Mouse (Mus musculus): ENCODE measurements around the gene Psmd8. TPM values are rescaled to one million over a fixed set of nuclear protein-coding genes. Genes with fewer than 3 reads are reported as not detected.

Psmd8 gene
- polyA plus RNA-seq, 1 experiment = 388 TPM

DNA sequence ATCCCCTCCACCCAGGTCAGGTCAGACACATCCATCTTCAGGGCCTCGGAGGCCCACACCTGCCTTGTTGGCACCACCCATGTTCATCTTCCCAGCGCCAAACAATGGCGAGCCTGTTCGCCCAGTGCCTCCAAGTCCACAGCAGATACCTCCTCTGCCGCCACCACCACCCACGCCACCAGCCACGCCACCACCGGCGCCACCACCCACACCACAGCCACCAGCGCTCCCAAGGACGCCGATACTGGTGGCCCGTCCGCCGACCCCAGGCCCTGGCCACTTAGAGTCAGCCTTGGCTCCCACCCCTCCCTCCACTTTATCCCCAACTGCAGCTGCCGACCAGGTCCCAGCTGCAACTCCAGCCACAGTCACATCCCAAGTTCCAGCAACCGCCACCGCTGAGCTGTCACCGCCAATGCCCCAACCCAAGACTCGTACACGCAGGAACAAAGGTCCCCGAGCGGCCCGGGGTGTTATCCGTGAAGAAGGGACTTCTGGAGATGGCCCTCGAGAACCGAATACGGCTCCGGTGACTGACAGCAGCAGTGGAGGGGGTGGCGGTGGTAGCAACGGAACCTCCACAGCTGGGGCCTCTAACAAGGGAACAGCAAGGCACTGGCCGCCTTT is 8.0 kb downstream of the Psmd8 start:
- H3K4me3 ChIP-seq (ENCODE audit: insufficient read depth, poor library complexity, severe bottlenecking) = no peak overlapping the region
- no peaks in the 10 kb centered on the region for H3K27me3 ChIP-seq (ENCODE audit: control insufficient read depth, insufficient read depth, insufficient read length)
- TF ChIP-seq USF1 (IDR thresholded peaks at IDR 0.05; ENCODE audit: low read depth) = no peak
- no peak overlapping the region for H3ac ChIP-seq (ENCODE audit: control insufficient read depth, insufficient read length, low read depth)
- peaks cover 20% of the 10 kb centered on the region for H3K79me2 ChIP-seq (ENCODE audit: control insufficient read depth, insufficient read depth)
- H3K36me3 ChIP-seq (ENCODE audit: control insufficient read depth, insufficient read depth) = peaks cover 34% of the 10 kb centered on the region
- H3K79me3 ChIP-seq (ENCODE audit: low read depth) = peaks cover 8% of the 10 kb centered on the region

DNA sequence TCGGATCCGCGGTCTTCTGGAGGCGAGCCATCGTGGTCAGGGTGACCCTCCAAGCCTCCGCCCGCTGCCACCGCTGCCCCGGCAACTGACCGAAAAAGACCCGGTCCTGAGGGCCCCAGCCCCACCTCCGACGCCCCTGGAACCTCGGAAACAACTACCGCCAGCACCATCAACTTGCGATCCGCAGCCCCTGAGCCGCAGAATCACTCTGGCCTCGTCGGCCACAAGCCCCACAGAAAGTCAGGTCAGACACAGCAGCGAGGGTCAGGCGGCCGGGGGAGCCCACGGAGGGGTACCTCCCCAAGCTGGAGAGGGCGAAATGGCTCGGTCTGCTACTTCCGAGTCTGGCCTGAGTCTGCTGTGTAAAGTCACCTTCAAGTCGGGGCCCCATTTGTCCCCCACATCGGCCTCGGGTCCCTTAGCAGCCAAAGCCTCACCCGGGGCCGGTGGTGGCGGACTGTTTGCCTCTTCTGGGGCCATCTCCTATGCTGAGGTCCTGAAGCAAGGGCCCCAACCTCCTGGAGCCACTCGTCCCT is 8.9 kb downstream of the Psmd8 start:
- Histone ChIP-seq H3K36me3 (ENCODE audit: control insufficient read depth, insufficient read depth) (peaks cover 26% of the 10 kb centered on the region), H3K79me3 (ENCODE audit: low read depth) (no peaks in the 10 kb centered on the region), H3ac (ENCODE audit: control insufficient read depth, insufficient read length, low read depth) (peak overlapping the region; percentile 38), H3K4me3 (ENCODE audit: insufficient read depth, poor library complexity, severe bottlenecking) (no peak overlapping the region), H3K79me2 (ENCODE audit: control insufficient read depth, insufficient read depth) (peaks cover 12% of the 10 kb centered on the region), H3K27me3 (ENCODE audit: control insufficient read depth, insufficient read depth, insufficient read length) (no peaks in the 10 kb centered on the region)
- TF ChIP-seq MYOD1 (IDR thresholded peaks at IDR 0.05; ENCODE audit: control insufficient read depth, insufficient read length, low read depth) = no peak
- no peak for TF ChIP-seq MYOG (IDR thresholded peaks at IDR 0.05; ENCODE audit: control insufficient read depth, extremely low read depth, insufficient read length)
- TF ChIP-seq FOSL1 (IDR thresholded peaks at IDR 0.05; ENCODE audit: insufficient read depth, low read length, poor library complexity, severe bottlenecking) = no peak
- TF ChIP-seq USF1 (IDR thresholded peaks at IDR 0.05; ENCODE audit: low read depth) = no peak
- TF ChIP-seq CEBPB (IDR thresholded peaks at IDR 0.05; ENCODE audit: low read depth) = no peak
- no peak for TF ChIP-seq MAX (IDR thresholded peaks at IDR 0.05)
- no peak for TF ChIP-seq CTCF (IDR thresholded peaks at IDR 0.05; ENCODE audit: control insufficient read depth, insufficient read depth, insufficient read length)

DNA sequence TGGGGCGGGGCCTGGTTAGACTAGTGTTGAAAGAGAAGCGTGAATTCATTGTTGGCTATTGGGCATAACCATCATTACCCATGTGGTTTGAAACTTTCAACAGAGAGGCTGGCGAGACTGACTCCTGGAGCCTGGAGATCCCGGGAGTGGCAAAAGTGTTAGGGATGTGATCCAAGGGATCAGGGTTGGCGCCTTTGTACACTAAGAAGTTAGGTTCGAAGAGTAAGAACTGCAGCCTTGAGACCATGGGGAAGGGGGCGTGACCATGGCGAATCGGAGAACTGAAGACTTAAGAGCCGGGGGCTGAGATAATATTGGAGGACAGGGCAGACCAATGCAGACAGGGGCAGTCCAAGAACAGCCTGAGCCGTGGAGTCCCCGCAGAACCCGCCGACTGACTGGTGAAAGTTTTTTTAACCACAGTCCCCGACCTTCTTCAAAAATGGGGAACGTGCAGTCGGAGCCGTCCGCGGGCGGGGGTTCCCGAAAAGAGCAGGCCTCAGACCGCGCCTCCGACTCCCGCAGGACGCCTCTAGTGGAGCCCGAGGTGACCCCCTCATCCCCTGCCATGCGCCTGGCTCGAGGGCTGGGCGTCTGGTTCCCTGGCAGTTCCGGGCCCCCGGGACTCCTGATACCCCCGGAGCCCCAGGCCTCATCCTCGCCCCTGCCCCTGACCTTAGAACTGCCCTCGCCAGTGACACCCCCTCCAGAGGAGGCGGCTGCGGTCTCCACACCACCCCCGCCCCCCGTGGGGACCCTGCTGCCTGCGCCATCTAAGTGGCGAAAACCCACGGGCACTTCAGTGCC is 9.5 kb downstream of the Psmd8 start:
- Histone ChIP-seq H3K79me2 (ENCODE audit: control insufficient read depth, insufficient read depth) (peaks cover 5% of the 10 kb centered on the region), H3K36me3 (ENCODE audit: control insufficient read depth, insufficient read depth) (peaks cover 20% of the 10 kb centered on the region), H3K27me3 (ENCODE audit: control insufficient read depth, insufficient read depth, insufficient read length) (no peaks in the 10 kb centered on the region), H3K4me3 (ENCODE audit: insufficient read depth, poor library complexity, severe bottlenecking) (peak overlapping the region; percentile 44), H3ac (ENCODE audit: control insufficient read depth, insufficient read length, low read depth) (peak overlapping the region; percentile 38), H3K79me3 (ENCODE audit: low read depth) (no peaks in the 10 kb centered on the region)
- TF ChIP-seq FOSL1 (IDR thresholded peaks at IDR 0.05; ENCODE audit: insufficient read depth, low read length, poor library complexity, severe bottlenecking) (no peak), MAX (IDR thresholded peaks at IDR 0.05) (no peak), USF1 (IDR thresholded peaks at IDR 0.05; ENCODE audit: low read depth) (no peak), MYOD1 (IDR thresholded peaks at IDR 0.05; ENCODE audit: control insufficient read depth, insufficient read length, low read depth) (no peak), CEBPB (IDR thresholded peaks at IDR 0.05; ENCODE audit: low read depth) (no peak), CTCF (IDR thresholded peaks at IDR 0.05; ENCODE audit: control insufficient read depth, insufficient read depth, insufficient read length) (no peak), MYOG (IDR thresholded peaks at IDR 0.05; ENCODE audit: control insufficient read depth, extremely low read depth, insufficient read length) (no peak)

DNA sequence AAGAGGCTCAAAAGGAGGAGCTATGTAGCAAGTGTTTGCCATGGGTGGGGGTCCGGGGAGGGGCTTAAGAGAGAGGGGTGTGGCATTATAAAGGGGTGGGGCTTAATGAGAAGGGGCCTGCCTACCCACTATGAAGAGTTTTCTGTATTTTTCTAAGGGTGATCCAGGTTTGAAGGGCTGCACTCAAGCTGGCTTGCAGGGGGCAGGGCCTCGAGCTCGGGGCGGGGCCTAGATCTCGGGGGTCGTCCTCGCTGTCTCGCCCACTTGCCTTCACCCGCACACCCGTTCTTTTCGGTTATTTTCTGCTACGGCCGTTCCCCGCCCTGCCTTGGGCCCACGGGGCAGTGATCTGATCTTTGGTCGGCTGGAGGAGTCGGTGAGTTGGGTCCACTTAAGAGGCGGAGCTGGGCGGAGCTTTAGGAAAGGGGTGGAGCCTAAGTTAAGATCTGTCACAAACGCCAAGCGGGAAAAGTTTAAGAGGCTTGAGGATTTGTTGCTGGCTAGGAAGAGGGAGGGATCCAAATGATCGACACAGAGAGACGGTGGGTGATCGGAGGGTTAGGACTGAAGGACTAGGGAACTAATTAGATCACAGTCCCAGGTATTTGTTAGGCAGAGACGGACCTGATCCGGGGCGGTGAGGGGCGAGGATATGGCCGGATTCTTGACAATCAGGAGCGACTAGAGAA is 10.3 kb downstream of the Psmd8 start, which contains the start of the genes Ggn and Spred3:
TSS of gene Ggn (plus strand) at position 145 of the 689 bp plus-strand sequence.
TSS of gene Spred3 (minus strand) at position 346 of the 689 bp plus-strand sequence.
- Histone ChIP-seq H3K79me2 (ENCODE audit: control insufficient read depth, insufficient read depth) (no peaks in the 10 kb centered on the region), H3K36me3 (ENCODE audit: control insufficient read depth, insufficient read depth) (peaks cover 12% of the 10 kb centered on the region), H3K27me3 (ENCODE audit: control insufficient read depth, insufficient read depth, insufficient read length) (no peaks in the 10 kb centered on the region), H3K4me3 (ENCODE audit: insufficient read depth, poor library complexity, severe bottlenecking) (peak within 1 kb of the TSS; percentile 44), H3K79me3 (ENCODE audit: low read depth) (no peaks in the 10 kb centered on the region), H3ac (ENCODE audit: control insufficient read depth, insufficient read length, low read depth) (peak within 1 kb of the TSS; percentile 89)
- TF ChIP-seq USF1 (IDR thresholded peaks at IDR 0.05; ENCODE audit: low read depth) (no peak), MYOD1 (IDR thresholded peaks at IDR 0.05; ENCODE audit: control insufficient read depth, insufficient read length, low read depth) (no peak), CEBPB (IDR thresholded peaks at IDR 0.05; ENCODE audit: low read depth) (no peak), CTCF (IDR thresholded peaks at IDR 0.05; ENCODE audit: control insufficient read depth, insufficient read depth, insufficient read length) (no peak)

DNA sequence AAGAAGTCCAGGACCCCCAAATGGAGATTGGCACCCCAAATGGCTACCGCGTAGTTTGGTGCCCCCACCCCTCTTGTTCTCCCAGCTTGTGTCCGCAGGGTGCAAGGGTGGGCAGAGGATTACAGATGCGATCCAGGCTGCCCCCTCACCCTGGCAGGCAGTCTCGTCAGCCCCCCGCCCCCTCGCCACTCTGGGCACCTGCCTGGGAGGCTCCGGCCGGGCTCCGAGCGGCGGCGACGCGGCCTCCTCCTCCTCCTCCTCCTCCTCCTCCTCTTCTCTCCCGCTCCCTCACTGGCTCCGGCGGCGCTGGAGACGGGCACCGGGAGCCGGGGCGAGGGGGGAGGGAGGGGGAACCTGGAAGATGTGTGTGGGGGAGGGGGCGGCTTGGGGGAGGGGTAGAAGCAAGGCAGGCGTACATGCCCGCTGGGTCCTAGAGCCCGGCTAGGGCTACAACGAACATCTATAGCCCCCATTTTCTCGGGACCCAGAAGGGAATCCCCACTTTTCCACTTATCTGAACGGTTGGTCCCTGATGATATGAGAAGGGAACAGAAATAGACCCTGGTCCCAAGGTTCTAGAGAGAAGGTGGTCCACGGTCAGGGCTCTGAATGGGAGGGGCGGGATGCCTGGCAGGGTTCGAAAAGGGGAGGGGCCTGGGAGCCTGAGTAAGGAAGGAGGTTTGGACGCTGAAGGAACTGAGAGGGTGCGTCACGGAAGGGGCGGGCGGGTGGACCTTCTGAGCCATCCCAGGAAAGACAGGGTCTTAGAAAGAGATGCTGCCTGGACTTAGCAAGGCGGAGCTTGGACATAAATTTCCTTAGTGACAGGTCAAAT is 11.1 kb downstream of the Psmd8 start:
- peaks cover 7% of the 10 kb centered on the region for H3K36me3 ChIP-seq (ENCODE audit: control insufficient read depth, insufficient read depth)
- no peaks in the 10 kb centered on the region for H3K79me3 ChIP-seq (ENCODE audit: low read depth)
- H3ac ChIP-seq (ENCODE audit: control insufficient read depth, insufficient read length, low read depth) = peak overlapping the region; percentile 89
- TF ChIP-seq MYOG (IDR thresholded peaks at IDR 0.05; ENCODE audit: control insufficient read depth, extremely low read depth, insufficient read length) (no peak), MAX (IDR thresholded peaks at IDR 0.05) (no peak), USF1 (IDR thresholded peaks at IDR 0.05; ENCODE audit: low read depth) (no peak), FOSL1 (IDR thresholded peaks at IDR 0.05; ENCODE audit: insufficient read depth, low read length, poor library complexity, severe bottlenecking) (no peak), MYOD1 (IDR thresholded peaks at IDR 0.05; ENCODE audit: control insufficient read depth, insufficient read length, low read depth) (no peak), CEBPB (IDR thresholded peaks at IDR 0.05; ENCODE audit: low read depth) (no peak)
- no peaks in the 10 kb centered on the region for H3K27me3 ChIP-seq (ENCODE audit: control insufficient read depth, insufficient read depth, insufficient read length)
- H3K79me2 ChIP-seq (ENCODE audit: control insufficient read depth, insufficient read depth) = no peaks in the 10 kb centered on the region
- H3K4me3 ChIP-seq (ENCODE audit: insufficient read depth, poor library complexity, severe bottlenecking) = peak overlapping the region; percentile 44

Data from C2C12 (cell line).